Mouse (Mus musculus): Measurements from ENCODE around the gene Prdm16. TPM values are rescaled to one million over a fixed set of nuclear protein-coding genes. Genes with fewer than 3 reads are reported as not detected.
A peak's percentile ranks its signal among the peaks of the same experiment; 100 is the strongest.

Gene Prdm16
- total RNA-seq, 1 experiment, result 3.1 TPM

DNA sequence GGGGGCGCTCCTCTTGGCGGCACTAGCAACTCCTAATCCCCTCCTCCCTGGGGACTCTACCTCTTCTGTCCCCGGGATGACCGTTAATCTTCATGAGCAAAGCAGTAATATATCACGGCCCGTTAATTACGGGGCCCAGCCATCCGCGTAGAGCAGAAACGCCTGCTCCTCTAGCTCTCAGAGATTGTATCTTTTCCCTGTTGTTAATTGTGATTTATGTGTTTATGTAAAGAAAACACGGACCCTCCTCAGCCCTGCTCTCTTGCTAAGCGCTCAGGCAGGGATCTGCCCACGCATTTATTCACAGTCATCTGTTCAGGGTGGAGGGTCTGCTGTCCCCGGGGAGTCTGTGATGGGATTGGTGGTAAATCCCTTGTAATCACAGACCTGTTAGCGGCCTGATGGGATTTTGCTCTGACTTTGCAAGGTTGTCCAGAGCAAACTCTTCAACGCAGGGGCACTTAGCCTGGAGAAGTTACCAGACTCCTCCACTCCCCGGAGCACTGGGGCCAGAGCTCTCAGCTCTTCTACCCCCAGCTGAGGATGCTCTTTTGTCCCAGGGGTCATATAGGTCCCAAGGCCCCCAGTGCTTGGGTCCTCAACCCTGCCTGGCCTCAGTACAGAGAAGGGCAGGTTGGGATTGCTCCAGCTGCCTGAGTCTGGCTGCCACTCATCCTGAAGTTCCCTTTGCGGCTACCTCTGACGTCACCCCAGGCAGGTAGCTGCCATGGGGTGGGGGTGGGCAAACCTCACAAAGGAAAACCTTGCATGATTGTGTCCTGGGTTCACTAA, 289.7 kb downstream of the Prdm16 start:
- no peak overlapping the region for H3K9ac ChIP-seq (ENCODE audit: insufficient read depth, low read depth, low read length, poor library complexity, severe bottlenecking)
- in situ Hi-C loops (cut with MboI; ENCODE audit: low sequenced_read_pairs in 2 of 2, unreplicated experiment in 2 of 2), result no loop called here

DNA sequence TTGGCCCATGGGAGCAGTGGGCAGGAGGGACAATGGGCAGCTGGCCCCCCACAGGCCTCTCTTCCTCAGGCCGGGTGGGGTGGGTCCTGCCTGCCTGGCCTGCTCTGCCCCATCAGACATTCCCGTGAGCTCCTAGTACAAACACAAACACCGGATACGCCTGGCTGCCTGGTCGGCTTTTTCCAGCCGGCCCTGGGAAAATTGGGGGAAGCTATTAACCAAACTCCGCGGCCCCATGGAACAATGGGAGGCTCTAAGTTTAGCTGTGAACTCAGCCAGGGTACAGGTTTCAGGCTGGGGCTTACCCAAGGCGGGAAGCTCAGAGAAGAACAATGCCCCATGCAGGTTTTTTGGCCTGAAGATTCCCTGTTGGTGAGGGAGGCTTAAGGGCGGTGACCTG, 300.0 kb downstream of the Prdm16 start:
- TF ChIP-seq MAFK (IDR thresholded peaks at IDR 0.05; ENCODE audit: insufficient read depth, low read depth, low read length) (no peak), CHD2 (IDR thresholded peaks at IDR 0.05; ENCODE audit: low read depth, low read length) (no peak), ZC3H11A (IDR thresholded peaks at IDR 0.05; ENCODE audit: borderline replicate concordance, low read depth, low read length) (no peak), ZNF384 (IDR thresholded peaks at IDR 0.05; ENCODE audit: low read depth, low read length) (no peak), HCFC1 (IDR thresholded peaks at IDR 0.05; ENCODE audit: borderline replicate concordance, insufficient read depth, low read length) (no peak)
- Histone ChIP-seq H3K4me3 (ENCODE audit: insufficient read depth in 1 of 2, low read depth in 1 of 2, low read length in 2 of 2, poor library complexity in 1 of 2, severe bottlenecking in 1 of 2) (no peak overlapping the region), H3K9ac (ENCODE audit: insufficient read depth, low read depth, low read length, poor library complexity, severe bottlenecking) (no peak overlapping the region), H3K4me1 (ENCODE audit: control insufficient read depth in 2 of 2, insufficient read depth in 2 of 2, low read length in 2 of 2, poor library complexity in 1 of 2) (peaks cover 4 to 7% of the 10 kb centered on the region in 2 experiments; a peak in 1 of 4 replicates), H3K27ac (ENCODE audit: insufficient read depth, low read depth, low read length, poor library complexity, severe bottlenecking) (no peak overlapping the region), H3K9me3 (ENCODE audit: control insufficient read depth, insufficient read depth, low read depth, low read length) (no peaks in the 10 kb centered on the region), H3K36me3 (ENCODE audit: control insufficient read depth, insufficient read depth, low read length, poor library complexity, severe bottlenecking) (no peaks in the 10 kb centered on the region)
- in situ Hi-C loops (cut with MboI; ENCODE audit: low sequenced_read_pairs in 2 of 2, unreplicated experiment in 2 of 2), result no loop called here
- DNase-seq (ENCODE audit: low read depth, low spot score), result no peak

More for the DNA sequence above, 289.7 kb downstream of the Prdm16 start:
- Histone ChIP-seq H3K9me3 (ENCODE audit: control insufficient read depth, insufficient read depth, low read depth, low read length) (no peaks in the 10 kb centered on the region), H3K27ac (ENCODE audit: insufficient read depth, low read depth, low read length, poor library complexity, severe bottlenecking) (no peak overlapping the region), H3K36me3 (ENCODE audit: control insufficient read depth, insufficient read depth, low read length, poor library complexity, severe bottlenecking) (no peaks in the 10 kb centered on the region), H3K4me3 (ENCODE audit: insufficient read depth in 1 of 2, low read depth in 1 of 2, low read length in 2 of 2, poor library complexity in 1 of 2, severe bottlenecking in 1 of 2) (no peak overlapping the region), H3K4me1 (ENCODE audit: control insufficient read depth in 2 of 2, insufficient read depth in 2 of 2, low read length in 2 of 2, poor library complexity in 1 of 2) (peaks cover 2 to 6% of the 10 kb centered on the region in 2 experiments; a peak in 2 of 4 replicates)
- no peak for DNase-seq (ENCODE audit: low read depth, low spot score)
- TF ChIP-seq HCFC1 (IDR thresholded peaks at IDR 0.05; ENCODE audit: borderline replicate concordance, insufficient read depth, low read length) (no peak), ZNF384 (IDR thresholded peaks at IDR 0.05; ENCODE audit: low read depth, low read length) (no peak), MAFK (IDR thresholded peaks at IDR 0.05; ENCODE audit: insufficient read depth, low read depth, low read length) (no peak), ZC3H11A (IDR thresholded peaks at IDR 0.05; ENCODE audit: borderline replicate concordance, low read depth, low read length) (no peak), CHD2 (IDR thresholded peaks at IDR 0.05; ENCODE audit: low read depth, low read length) (no peak)

DNA sequence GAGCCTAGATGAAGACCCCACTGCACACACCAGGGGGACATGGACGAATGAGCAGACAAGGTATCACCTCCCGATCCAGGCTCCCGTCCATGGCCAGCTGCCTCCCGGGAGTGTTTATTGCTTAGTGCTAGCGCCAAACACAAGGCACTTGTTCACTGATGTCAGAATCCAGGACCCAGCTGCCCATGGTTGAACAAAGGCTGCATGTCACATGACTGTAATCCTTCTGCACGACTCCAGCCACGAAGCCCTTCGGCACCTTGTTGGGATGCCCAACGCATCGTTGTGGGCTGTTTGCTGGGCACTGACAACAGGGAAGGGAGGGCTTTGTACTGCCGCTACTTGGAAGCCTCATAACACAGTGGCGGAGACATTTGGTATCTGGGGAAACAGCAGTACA, 300.9 kb downstream of the Prdm16 start, which contains the start of gene B230104I21Rik:
Gene B230104I21Rik, plus strand, starts transcription at position 367 of the 400 bp plus-strand sequence.
- Histone ChIP-seq H3K4me3 (ENCODE audit: insufficient read depth in 1 of 2, low read depth in 1 of 2, low read length in 2 of 2, poor library complexity in 1 of 2, severe bottlenecking in 1 of 2) (peak within 1 kb of the TSS in 1 of 2 experiments; percentile 2; a peak in 2 of 4 replicates), H3K27ac (ENCODE audit: insufficient read depth, low read depth, low read length, poor library complexity, severe bottlenecking) (no peak within 1 kb of the TSS), H3K36me3 (ENCODE audit: control insufficient read depth, insufficient read depth, low read length, poor library complexity, severe bottlenecking) (no peaks in the 10 kb centered on the region), H3K9ac (ENCODE audit: insufficient read depth, low read depth, low read length, poor library complexity, severe bottlenecking) (no peak within 1 kb of the TSS), H3K9me3 (ENCODE audit: control insufficient read depth, insufficient read depth, low read depth, low read length) (no peaks in the 10 kb centered on the region), H3K4me1 (ENCODE audit: control insufficient read depth in 2 of 2, insufficient read depth in 2 of 2, low read length in 2 of 2, poor library complexity in 1 of 2) (peaks cover 4 to 7% of the 10 kb centered on the region in 2 experiments; a peak in 1 of 4 replicates)
- in situ Hi-C loops (cut with MboI; ENCODE audit: low sequenced_read_pairs in 2 of 2, unreplicated experiment in 2 of 2), result no loop called here
- no peak for TF ChIP-seq ZC3H11A (IDR thresholded peaks at IDR 0.05; ENCODE audit: borderline replicate concordance, low read depth, low read length)
- no peak for TF ChIP-seq ZNF384 (IDR thresholded peaks at IDR 0.05; ENCODE audit: low read depth, low read length)
- no peak for TF ChIP-seq MAFK (IDR thresholded peaks at IDR 0.05; ENCODE audit: insufficient read depth, low read depth, low read length)
- TF ChIP-seq CHD2 (IDR thresholded peaks at IDR 0.05; ENCODE audit: low read depth, low read length), result no peak
- TF ChIP-seq HCFC1 (IDR thresholded peaks at IDR 0.05; ENCODE audit: borderline replicate concordance, insufficient read depth, low read length), result no peak
- no peak for DNase-seq (ENCODE audit: low read depth, low spot score)

DNA sequence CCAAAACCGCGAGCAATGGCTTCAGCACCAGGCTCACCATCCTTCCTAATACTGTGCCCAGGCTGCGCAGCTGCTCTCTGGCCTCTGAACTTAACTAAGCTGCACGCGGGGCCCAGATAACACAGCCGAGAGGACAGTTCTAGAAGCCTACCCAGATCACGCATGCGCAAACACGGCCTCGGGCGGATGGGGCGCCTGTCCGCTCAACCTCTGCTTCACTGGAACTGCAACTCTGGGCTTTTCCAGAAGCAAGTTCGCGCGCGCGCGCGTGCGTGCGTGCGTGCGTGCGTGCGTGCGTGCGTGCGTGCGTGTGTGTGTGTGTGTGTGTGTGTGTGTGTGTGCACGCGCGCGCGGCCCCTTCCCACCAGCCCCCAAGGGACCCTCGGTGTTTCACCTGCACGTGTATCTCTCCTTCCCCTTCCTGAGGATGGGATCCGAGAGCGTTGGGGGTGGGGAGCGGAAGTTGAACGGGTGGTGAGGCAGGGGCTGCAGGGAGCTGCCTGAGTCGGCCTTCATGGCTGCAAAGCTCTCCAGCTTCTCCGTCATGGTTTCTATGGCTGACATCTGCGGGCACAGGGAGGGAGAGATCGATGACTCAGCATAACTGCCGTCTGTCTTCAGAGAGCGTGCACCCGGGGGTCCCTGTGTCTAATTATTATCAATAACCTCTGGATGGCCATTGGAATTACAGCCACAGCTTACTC, 301.8 kb downstream of the Prdm16 start:
- Histone ChIP-seq H3K9ac (ENCODE audit: insufficient read depth, low read depth, low read length, poor library complexity, severe bottlenecking) (no peak overlapping the region), H3K27ac (ENCODE audit: insufficient read depth, low read depth, low read length, poor library complexity, severe bottlenecking) (no peak overlapping the region), H3K36me3 (ENCODE audit: control insufficient read depth, insufficient read depth, low read length, poor library complexity, severe bottlenecking) (no peaks in the 10 kb centered on the region), H3K4me1 (ENCODE audit: control insufficient read depth in 2 of 2, insufficient read depth in 2 of 2, low read length in 2 of 2, poor library complexity in 1 of 2) (peaks cover 4 to 9% of the 10 kb centered on the region in 2 experiments; a peak in 1 of 4 replicates), H3K4me3 (ENCODE audit: insufficient read depth in 1 of 2, low read depth in 1 of 2, low read length in 2 of 2, poor library complexity in 1 of 2, severe bottlenecking in 1 of 2) (peak overlapping the region; percentile 2 to 16; a peak in 2 of 4 replicates), H3K9me3 (ENCODE audit: control insufficient read depth, insufficient read depth, low read depth, low read length) (no peaks in the 10 kb centered on the region)
- in situ Hi-C loops (cut with MboI; ENCODE audit: low sequenced_read_pairs in 2 of 2, unreplicated experiment in 2 of 2), result no loop called here
- no peak for DNase-seq (ENCODE audit: low read depth, low spot score)
- TF ChIP-seq MAFK (IDR thresholded peaks at IDR 0.05; ENCODE audit: insufficient read depth, low read depth, low read length) (peak; percentile 94), HCFC1 (IDR thresholded peaks at IDR 0.05; ENCODE audit: borderline replicate concordance, insufficient read depth, low read length) (no peak)
